Comparison of ENCODE assay signal across 22 mouse cellular contexts in genomic region chr10:112810181-112810580, GRCm38 (mm10).
A peak's percentile ranks its signal among the peaks of the same experiment; 100 is the strongest.
DNase-seq lines count a peak whose midpoint lies in the region; ATAC-seq and TF ChIP-seq lines count a peak whose summit lies in the region.
"Had no signal": no experiment of that assay in that cellular context is flagged by ENCODE, and none has a peak within 500 bp of the region (broad histone marks: within the 10 kb centered on the region; RNA-seq: fewer than 3 reads in every experiment).

No protein-coding gene starts in this region.

- H3K27ac ChIP-seq in hindbrain, embryonic 13.5 days, result 0 out of 2 replicates have a peak overlapping the region, but pooled peaks have one; percentile 23
- no peak overlapping the region for H3K27ac ChIP-seq in hindbrain, embryonic 11.5 days (ENCODE audit: low read depth, low read length)
- H3K27ac ChIP-seq in hindbrain, embryonic 16.5 days (ENCODE audit: low read depth, low read length), result no peak overlapping the region
- H3K27ac ChIP-seq in left cerebral cortex, adult 2 months, result no peak overlapping the region
- H3K27ac ChIP-seq: embryonic facial prominence, embryonic 12.5 days; layer of hippocampus, adult 2 months; limb, embryonic 12.5 days; liver, embryonic 13.5 days; stomach, postnatal 0 days had no signal

- no peaks in the 10 kb centered on the region for H3K36me3 ChIP-seq in hindbrain, embryonic 13.5 days
- no peaks in the 10 kb centered on the region for H3K36me3 ChIP-seq in hindbrain, embryonic 11.5 days (ENCODE audit: control insufficient read depth, insufficient read depth, low read length)
- no peaks in the 10 kb centered on the region for H3K36me3 ChIP-seq in hindbrain, embryonic 16.5 days (ENCODE audit: control insufficient read depth, insufficient read depth, low read length)
- H3K36me3 ChIP-seq: embryonic facial prominence, embryonic 12.5 days; limb, embryonic 12.5 days; liver, embryonic 13.5 days had no signal

- DNase-seq in hindbrain, embryonic 11.5 days (ENCODE audit: low spot score), result no peak
- DNase-seq in 3134 (ENCODE audit: extremely low read depth, insufficient read length, low spot score), result peak; percentile 26
- peak; percentile 10 for DNase-seq in NIH3T3 (ENCODE audit: low read depth)
- no peak for DNase-seq in left cerebral cortex, adult 2 months (ENCODE audit: extremely low spot score in 1 of 2, low spot score in 2 of 2)
- no peak for DNase-seq in cerebellum, adult 8-10 months
- DNase-seq: adrenal gland, postnatal 10 days; cerebellum, adult 18-20 months; heart, adult 11 months; heart, postnatal 4 days; liver, embryonic 13.5 days; right cerebral cortex, postnatal 25 days had no signal

- no peak overlapping the region for H3K4me2 ChIP-seq in hindbrain, embryonic 13.5 days
- no peak overlapping the region for H3K4me2 ChIP-seq in hindbrain, embryonic 11.5 days (replicated peaks; ENCODE audit: low read depth, low read length)
- no peak overlapping the region for H3K4me2 ChIP-seq in hindbrain, embryonic 16.5 days (ENCODE audit: low read length)
- H3K4me2 ChIP-seq: embryonic facial prominence, embryonic 12.5 days; limb, embryonic 12.5 days; liver, embryonic 13.5 days had no signal

- H3K9ac ChIP-seq in hindbrain, embryonic 13.5 days, result no peak overlapping the region
- no peak overlapping the region for H3K9ac ChIP-seq in hindbrain, embryonic 11.5 days (ENCODE audit: low read depth, low read length)
- H3K9ac ChIP-seq in hindbrain, embryonic 16.5 days (ENCODE audit: low read depth, low read length), result no peak overlapping the region
- H3K9ac ChIP-seq: embryonic facial prominence, embryonic 12.5 days; limb, embryonic 12.5 days; liver, embryonic 13.5 days had no signal

- no peaks in the 10 kb centered on the region for H3K27me3 ChIP-seq in hindbrain, embryonic 13.5 days
- H3K27me3 ChIP-seq in hindbrain, embryonic 11.5 days (ENCODE audit: control insufficient read depth, insufficient read depth, low read length), result no peaks in the 10 kb centered on the region
- no peaks in the 10 kb centered on the region for H3K27me3 ChIP-seq in hindbrain, embryonic 16.5 days (replicated peaks; ENCODE audit: control insufficient read depth, insufficient read depth, low read length)
- H3K27me3 ChIP-seq: embryonic facial prominence, embryonic 12.5 days; limb, embryonic 12.5 days; liver, embryonic 13.5 days; megakaryocyte, embryonic 14.5 days had no signal

- 43% methylated on average over 1 of the region's 1 CpGs for WGBS in hindbrain, embryonic 13.5 days
- WGBS in hindbrain, embryonic 11.5 days, result 46% methylated on average over 1 of the region's 1 CpGs
- WGBS in hindbrain, embryonic 16.5 days, result 21% methylated on average over 1 of the region's 1 CpGs

- no peaks in the 10 kb centered on the region for H3K4me1 ChIP-seq in hindbrain, embryonic 13.5 days (replicated peaks)
- no peaks in the 10 kb centered on the region for H3K4me1 ChIP-seq in hindbrain, embryonic 11.5 days (replicated peaks; ENCODE audit: control insufficient read depth, insufficient read depth, low read length)
- H3K4me1 ChIP-seq in hindbrain, embryonic 16.5 days (ENCODE audit: control insufficient read depth, insufficient read depth, low read depth, low read length), result no peaks in the 10 kb centered on the region; the same call in 1 of the 2 replicates
- H3K4me1 ChIP-seq: embryonic facial prominence, embryonic 12.5 days; limb, embryonic 12.5 days; liver, embryonic 13.5 days; megakaryocyte, embryonic 14.5 days had no signal

- intact Hi-C loops in left cerebral cortex, adult 2 months (cut with DNase I), result no loop called here

- ATAC-seq in hindbrain, embryonic 13.5 days (ENCODE audit: low FRiP score), result peak; percentile 46; the same call in 1 of the 2 replicates
- no peak for ATAC-seq in hindbrain, embryonic 11.5 days (ENCODE audit: low FRiP score)
- ATAC-seq in hindbrain, embryonic 16.5 days, result peak; percentile 56; the same call in 1 of the 2 replicates
- no peak for ATAC-seq in granulocyte monocyte progenitor cell, adult 5-6 weeks (replicated peaks; ENCODE audit: poor library complexity, severe bottlenecking)
- ATAC-seq: intestine, postnatal 0 days; lung, postnatal 0 days had no signal

- TF ChIP-seq CTCF in left cerebral cortex, adult 2 months (IDR thresholded peaks at IDR 0.05), result no peak

- no peak overlapping the region for H3K4me3 ChIP-seq in hindbrain, embryonic 13.5 days
- no peak overlapping the region for H3K4me3 ChIP-seq in hindbrain, embryonic 11.5 days (ENCODE audit: low read depth, low read length)
- no peak overlapping the region for H3K4me3 ChIP-seq in hindbrain, embryonic 16.5 days (ENCODE audit: low read length)
- no peak overlapping the region for H3K4me3 ChIP-seq in left cerebral cortex, adult 2 months
- H3K4me3 ChIP-seq: embryonic facial prominence, embryonic 12.5 days; layer of hippocampus, adult 2 months; limb, embryonic 12.5 days; liver, embryonic 13.5 days; megakaryocyte, embryonic 14.5 days; myocyte had no signal

- no peaks in the 10 kb centered on the region for H3K9me3 ChIP-seq in hindbrain, embryonic 13.5 days
- no peaks in the 10 kb centered on the region for H3K9me3 ChIP-seq in hindbrain, embryonic 11.5 days (ENCODE audit: control insufficient read depth, low read length)
- no peaks in the 10 kb centered on the region for H3K9me3 ChIP-seq in hindbrain, embryonic 16.5 days (ENCODE audit: control insufficient read depth, low read length)
- H3K9me3 ChIP-seq: embryonic facial prominence, embryonic 12.5 days; limb, embryonic 12.5 days; liver, embryonic 13.5 days had no signal

Comparison
In these comparisons a context has a peak if more than half of its experiments do, and no peak if none do; other contexts are left out.
1. ATAC-seq: peak in hindbrain, embryonic 13.5 days (single experiment) and hindbrain, embryonic 16.5 days (single experiment); none in hindbrain, embryonic 11.5 days (single experiment) and granulocyte monocyte progenitor cell, adult 5-6 weeks (single experiment).
2. DNase-seq: peak in 3134 (single experiment) and NIH3T3 (single experiment); none in hindbrain, embryonic 11.5 days (single experiment), left cerebral cortex, adult 2 months (0 of 2) and cerebellum, adult 8-10 months (single experiment).